Mouse (Mus musculus) midbrain, postnatal 0 days (tissue): ENCODE results near the gene Ppl. TPM values are rescaled to one million over a fixed set of nuclear protein-coding genes. Genes with fewer than 3 reads are reported as not detected.

Experiments
- ATAC-seq: fragments of 200-750 bp; cut with Nextera tagmentation; 2 replicates; pipeline ENCODE4 v1.8.0; 2017; ENCODE audit warnings: moderate number of reproducible peaks, mild to moderate bottlenecking, moderate TSS enrichment, moderate library complexity; ENCODE audit not compliant: low FRiP score
- DNase-seq: peaks from one replicate; pipeline ENCODE4 v3.0.0-alpha.2; 2015; ENCODE audit warnings: low spot score
- H3K27ac ChIP-seq: fragments of 300-500 bp; sonication (generic); 2 replicates; pipeline ENCODE4 v1.5.1; 2014; ENCODE audit warnings: low read depth, mild to moderate bottlenecking, low read length, mixed read lengths
- H3K27me3 ChIP-seq: fragments of 300-500 bp; sonication (generic); 2 replicates; pipeline ENCODE4 v1.6.1; 2014; ENCODE audit warnings: low read length, control low read depth, mixed read lengths; ENCODE audit not compliant: insufficient read depth
- H3K36me3 ChIP-seq: fragments of 300-500 bp; sonication (generic); 2 replicates; pipeline ENCODE4 v1.6.1; 2014; ENCODE audit warnings: low read length, control low read depth, mixed read lengths; ENCODE audit not compliant: insufficient read depth
- H3K4me1 ChIP-seq: fragments of 300-500 bp; sonication (generic); 2 replicates; pipeline ENCODE4 v1.6.1; 2014; ENCODE audit warnings: mild to moderate bottlenecking, control low read depth, antibody characterized with exemption, low read length, mixed read lengths; ENCODE audit not compliant: insufficient read depth
- H3K4me2 ChIP-seq: fragments of 300-500 bp; sonication (generic); 2 replicates; pipeline ENCODE4 v1.6.1; 2014; ENCODE audit warnings: low read depth, mild to moderate bottlenecking, low read length, mixed read lengths; ENCODE audit not compliant: poor library complexity, severe bottlenecking
- H3K4me3 ChIP-seq: fragments of 300-500 bp; sonication (generic); 2 replicates; pipeline ENCODE4 v1.5.1; 2014; ENCODE audit warnings: low read depth, mild to moderate bottlenecking, low read length, moderate library complexity
- H3K9ac ChIP-seq: fragments of 300-500 bp; sonication (generic); replicated peaks from 2 replicates; pipeline ENCODE4 v1.6.1; 2014; ENCODE audit warnings: mild to moderate bottlenecking, low read length, moderate library complexity, mixed read lengths; ENCODE audit not compliant: poor library complexity, severe bottlenecking
- H3K9me3 ChIP-seq: fragments of 300-500 bp; sonication (generic); 2 replicates; pipeline ENCODE4 v1.6.1; 2016; ENCODE audit warnings: low read length, control low read depth
- CTCF ChIP-seq: IDR thresholded peaks from 2 replicates; pipeline ENCODE4 v1.5.1; 2016; ENCODE audit warnings: antibody characterized with exemption, mild to moderate bottlenecking
- WGBS: fragments of 180-500 bp; shearing (Covaris S2); extraction: QIAGEN DNeasy Blood & Tissue Kit; methylation state at CpG from one replicate; pipeline ENCODE4 v1.1.7; 2014; 5-methylcytosine and 5-hydroxymethylcytosine counted together
- polyA plus RNA-seq: library from polyadenylated mRNA; unstranded; fragments of >200 nt; fragmentation: Nextera tagmentation; extraction: Ambion mirVana; gene quantifications from 2 replicates; pipeline ENCODE4 v1.2.1, GENCODE M21; 2015
- total RNA-seq: library from RNA; depleted of rRNA; stranded (reverse); fragments of >200 nt; gene quantifications from 2 replicates; pipeline ENCODE4 v1.2.3, GENCODE M21; 2014; rRNA removed

Ppl gene
- total and polyA plus RNA-seq, 2 experiments from 2014 or later = 0.10 to 0.88 TPM

- Histone ChIP-seq H3K9ac (peak overlapping the region; percentile 90), H3K4me1 (peaks cover 7% of the 10 kb centered on the region; the same call in 1 of the 2 replicates), H3K4me2 (peak overlapping the region; percentile 90), H3K9me3 (no peaks in the 10 kb centered on the region), H3K27ac (peak overlapping the region; percentile 97), H3K4me3 (peak overlapping the region; percentile 98), H3K27me3 (no peaks in the 10 kb centered on the region), H3K36me3 (peaks cover 20% of the 10 kb centered on the region)
- DNase-seq (no peak), ATAC-seq (peak; percentile 65)
- TF ChIP-seq CTCF = no peak
- under 1% methylated on average over 38 of the region's 38 CpGs for WGBS
Measured at GRCm38 (mm10) chr16:5049182-5049773, 82.9 kb downstream of the Ppl start.

- no peak overlapping the region for H3K4me3 ChIP-seq
- peaks cover 34% of the 10 kb centered on the region for H3K36me3 ChIP-seq
- no peak overlapping the region for H3K27ac ChIP-seq
- no peaks in the 10 kb centered on the region for H3K27me3 ChIP-seq
- no peak overlapping the region for H3K9ac ChIP-seq
- TF ChIP-seq CTCF = no peak
- H3K9me3 ChIP-seq = no peaks in the 10 kb centered on the region
- ATAC-seq (no peak), DNase-seq (no peak)
- no peak overlapping the region for H3K4me2 ChIP-seq
- 96% methylated on average over 3 of the region's 3 CpGs for WGBS
- H3K4me1 ChIP-seq = 0 out of 2 replicates have a peak, but pooled peaks cover 4% of the 10 kb centered on the region
Measured at GRCm38 (mm10) chr16:5045322-5045721, 86.9 kb downstream of the Ppl start.

GRCm38 (mm10) chr16:5036649-5037234 is 95.5 kb downstream of the Ppl start:
- no peak overlapping the region for H3K4me2 ChIP-seq
- no peak for TF ChIP-seq CTCF
- no peaks in the 10 kb centered on the region for H3K9me3 ChIP-seq
- no peak overlapping the region for H3K27ac ChIP-seq
- no peaks in the 10 kb centered on the region for H3K4me1 ChIP-seq
- DNase-seq (no peak), ATAC-seq (no peak)
- 87% methylated on average over 5 of the region's 5 CpGs for WGBS
- peaks cover 67% of the 10 kb centered on the region for H3K36me3 ChIP-seq
- H3K27me3 ChIP-seq = no peaks in the 10 kb centered on the region
- H3K4me3 ChIP-seq = no peak overlapping the region
- H3K9ac ChIP-seq = no peak overlapping the region

Other genes with a start within 250 kb of the Ppl start
- 199 and 221 TPM in 2 replicates for gene Mgrn1, start 246.2 kb downstream of the Ppl start, total RNA-seq
- gene Mgrn1, start 246.2 kb downstream of the Ppl start, polyA plus RNA-seq = 117 and 127 TPM in 2 replicates
- 46.7 and 48.6 TPM in 2 replicates for gene Nudt16l1, start 193.7 kb downstream of the Ppl start, total RNA-seq
- 103 and 117 TPM in 2 replicates for gene Nudt16l1, start 193.7 kb downstream of the Ppl start, polyA plus RNA-seq
- gene Anks3, start 168.2 kb downstream of the Ppl start, total RNA-seq = 36.7 and 62.2 TPM in 2 replicates
- 44.3 and 46.9 TPM in 2 replicates for gene Anks3, start 168.2 kb downstream of the Ppl start, polyA plus RNA-seq
- gene Sept12, start 134.6 kb downstream of the Ppl start, total RNA-seq = not detected in 2 replicates
- gene Sept12, start 134.6 kb downstream of the Ppl start, polyA plus RNA-seq = not detected in 2 replicates
- not detected in 2 replicates for gene Smim22, start 125.1 kb downstream of the Ppl start, total RNA-seq
- gene Smim22, start 125.1 kb downstream of the Ppl start, polyA plus RNA-seq = 1.1 TPM in 1 of 2 replicates, not detected in the other
- 115 and 121 TPM in 2 replicates for gene Rogdi, start 118.9 kb downstream of the Ppl start, total RNA-seq
- 165 and 175 TPM in 2 replicates for gene Rogdi, start 118.9 kb downstream of the Ppl start, polyA plus RNA-seq
- gene Glyr1, start 82.6 kb downstream of the Ppl start, total RNA-seq = 176 and 179 TPM in 2 replicates
- gene Glyr1, start 82.6 kb downstream of the Ppl start, polyA plus RNA-seq = 146 and 149 TPM in 2 replicates
- 28.4 and 28.9 TPM in 2 replicates for gene Ubn1, start 82.4 kb downstream of the Ppl start, total RNA-seq
- gene Ubn1, start 82.4 kb downstream of the Ppl start, polyA plus RNA-seq = 5.8 and 7.0 TPM in 2 replicates
- gene Sec14l5, start 14.7 kb upstream of the Ppl start, total RNA-seq = 0.76 and 1.6 TPM in 2 replicates
- 0.09 and 0.14 TPM in 2 replicates for gene Sec14l5, start 14.7 kb upstream of the Ppl start, polyA plus RNA-seq
- 8.2 and 12.5 TPM in 2 replicates for gene Nagpa, start 71.6 kb upstream of the Ppl start, total RNA-seq
- gene Nagpa, start 71.6 kb upstream of the Ppl start, polyA plus RNA-seq = 7.3 and 9.1 TPM in 2 replicates
- gene AU021092, start 89.9 kb upstream of the Ppl start, total RNA-seq = 22.4 and 23.4 TPM in 2 replicates
- 8.1 and 9.3 TPM in 2 replicates for gene AU021092, start 89.9 kb upstream of the Ppl start, polyA plus RNA-seq
- 39.0 and 46.7 TPM in 2 replicates for gene Alg1, start 101.2 kb upstream of the Ppl start, total RNA-seq
- 40.1 and 45.9 TPM in 2 replicates for gene Alg1, start 101.2 kb upstream of the Ppl start, polyA plus RNA-seq
- 5.8 and 7.1 TPM in 2 replicates for gene Eef2kmt, start 123.6 kb upstream of the Ppl start, total RNA-seq
- gene Eef2kmt, start 123.6 kb upstream of the Ppl start, polyA plus RNA-seq = 6.1 and 6.2 TPM in 2 replicates